Mouse (Mus musculus) cerebellum, postnatal 36 days (tissue): ENCODE measurements at regions not wholly inside any gene's neighbourhood (a gene's known extent, or its start where the extent isn't known, plus 50 kb on each side); places are given as distances from the start of the nearest gene placed in this dataset.
"Not testable (repeated sequence)": the region's sequence is repeated elsewhere in the genome, so short reads cannot be mapped to it uniquely, and the experiment has no call there.

Experiments used
- DNase-seq, 2 experiments: peaks; one replicate each; pipeline ENCODE4 v3.0.0; 2021 to 2022; ENCODE audit warnings: mixed read lengths in 2 of 2

DNA sequence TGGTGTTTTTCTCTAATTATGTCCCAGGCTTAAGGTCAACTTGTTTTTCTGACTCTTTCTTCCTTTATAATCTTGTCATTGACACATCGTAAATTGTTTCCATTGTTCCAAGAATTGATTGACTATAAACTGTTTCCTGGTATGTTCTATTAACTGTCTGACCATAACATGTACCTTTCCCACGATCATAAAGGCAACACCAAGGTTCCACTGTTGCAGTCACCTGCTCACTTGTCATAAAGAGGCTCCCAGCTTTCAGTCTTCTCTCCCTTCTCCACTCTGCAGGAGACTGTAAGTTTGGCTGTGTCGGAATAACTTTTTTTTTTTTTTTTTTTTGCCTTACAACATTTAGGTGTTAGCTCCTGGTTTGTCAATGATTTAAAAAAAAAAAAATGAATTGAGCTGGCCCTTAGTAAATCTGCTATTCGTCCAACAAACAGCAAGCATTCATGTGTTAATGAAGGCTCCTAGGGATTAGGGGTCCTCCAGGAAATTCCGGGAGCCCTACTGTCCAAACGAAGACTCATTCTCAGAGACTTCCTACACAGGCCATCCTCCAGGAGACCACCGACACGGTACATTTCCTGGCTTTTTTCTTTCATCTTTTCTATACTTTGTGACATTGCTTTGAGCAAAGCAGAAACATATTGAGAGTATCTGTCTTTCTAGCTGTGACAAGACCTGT is 122.2 kb upstream of the Trim24 start:
- DNase-seq, result no peak

DNA sequence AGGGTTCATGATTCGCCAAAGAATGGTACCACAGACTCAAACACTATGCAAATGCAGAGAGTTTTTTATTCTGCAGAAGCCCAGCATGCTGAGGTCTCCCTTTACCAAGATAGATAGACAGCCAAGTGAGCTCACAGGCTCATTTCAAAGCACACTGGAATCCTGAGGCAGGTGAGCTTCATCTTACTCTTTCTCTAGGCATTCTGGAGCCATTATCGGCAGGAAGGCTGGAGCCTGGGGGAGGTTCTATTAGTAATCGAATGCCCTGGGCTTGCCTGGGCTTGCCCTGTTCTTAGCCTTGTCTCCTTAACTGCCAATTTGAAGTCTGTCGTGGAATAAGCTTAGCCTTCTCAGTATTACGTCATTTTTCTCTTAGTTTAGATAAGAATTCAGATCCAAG is 121.6 kb upstream of the Trim24 start:
- no peak for DNase-seq

DNA sequence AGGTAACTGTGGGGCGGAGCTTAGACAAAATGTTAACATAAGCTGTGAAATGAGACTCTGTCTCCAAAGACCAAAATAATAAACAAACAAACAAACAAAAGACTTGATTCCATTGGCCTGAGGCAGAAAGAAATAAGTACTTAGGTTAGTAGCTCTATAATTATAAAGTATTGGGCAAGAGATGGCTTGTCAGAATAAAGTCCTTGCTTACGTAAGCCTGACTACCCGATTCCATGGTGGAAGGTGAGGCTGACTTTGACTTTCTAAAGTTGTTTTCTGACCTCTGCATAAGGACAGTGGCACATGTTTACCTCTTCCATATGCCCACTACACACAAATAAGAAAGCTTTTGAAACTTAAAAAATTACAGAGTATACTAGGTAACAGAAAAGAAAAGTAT is 120.3 kb upstream of the Trim24 start:
- DNase-seq, result no peak

DNA sequence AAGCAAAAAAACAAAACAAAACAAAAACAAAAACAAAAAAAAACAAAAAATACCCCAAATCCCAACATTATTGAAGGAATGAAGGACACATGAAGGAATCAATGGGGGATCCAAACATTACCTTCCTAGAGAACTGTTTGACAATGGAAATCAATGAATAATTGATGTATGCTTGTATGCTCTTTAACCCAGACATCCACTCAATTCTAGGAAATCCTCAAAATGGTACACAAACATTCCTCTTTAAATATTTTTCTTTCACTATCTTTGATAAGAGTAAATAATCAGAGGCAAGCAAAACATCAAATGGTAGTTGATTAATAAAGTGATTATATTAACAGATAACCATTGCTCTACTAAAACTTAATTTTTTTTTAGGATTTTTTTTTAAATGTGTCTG is 118.9 kb upstream of the Trim24 start:
- DNase-seq, result no peak

DNA sequence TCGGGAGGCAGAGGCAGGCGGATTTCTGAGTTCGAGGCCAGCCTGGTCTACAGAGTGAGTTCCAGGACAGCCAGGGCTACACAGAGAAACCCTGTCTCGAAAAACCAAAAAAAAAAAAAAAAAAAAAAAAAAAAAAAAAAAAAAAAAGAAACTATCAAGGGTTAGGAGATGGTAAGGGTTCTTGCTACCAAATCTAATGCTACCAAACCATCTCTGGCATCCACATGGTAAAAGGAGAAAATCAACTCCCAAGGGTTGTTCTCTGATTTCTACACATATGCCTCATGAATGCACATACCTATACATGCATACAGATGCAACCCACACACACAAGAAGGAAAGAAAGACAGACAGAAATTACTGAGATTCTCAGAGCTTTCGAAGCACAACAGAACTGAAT is 109.6 kb upstream of the Trim24 start:
- DNase-seq, result not testable (repeated sequence)

DNA sequence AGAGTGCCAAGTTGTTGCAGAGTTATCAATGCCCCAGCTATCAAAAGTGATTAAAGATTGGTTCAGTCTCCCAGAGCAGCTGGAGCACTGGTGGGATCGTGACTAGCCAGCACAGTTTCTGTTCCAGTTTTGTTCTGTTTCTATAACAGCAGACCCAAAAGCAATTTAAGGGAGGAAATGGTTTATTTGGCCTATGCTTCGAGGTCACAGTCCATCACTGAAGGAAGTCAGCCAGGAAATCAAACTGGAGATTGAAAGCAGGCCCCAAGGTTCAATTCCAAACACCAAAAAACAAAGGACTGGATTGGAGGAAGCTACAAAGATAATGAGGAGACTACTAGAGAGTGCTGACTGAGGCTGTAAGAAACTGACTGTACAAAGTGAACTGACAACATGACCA is 107.6 kb upstream of the Trim24 start:
- DNase-seq, result no peak

DNA sequence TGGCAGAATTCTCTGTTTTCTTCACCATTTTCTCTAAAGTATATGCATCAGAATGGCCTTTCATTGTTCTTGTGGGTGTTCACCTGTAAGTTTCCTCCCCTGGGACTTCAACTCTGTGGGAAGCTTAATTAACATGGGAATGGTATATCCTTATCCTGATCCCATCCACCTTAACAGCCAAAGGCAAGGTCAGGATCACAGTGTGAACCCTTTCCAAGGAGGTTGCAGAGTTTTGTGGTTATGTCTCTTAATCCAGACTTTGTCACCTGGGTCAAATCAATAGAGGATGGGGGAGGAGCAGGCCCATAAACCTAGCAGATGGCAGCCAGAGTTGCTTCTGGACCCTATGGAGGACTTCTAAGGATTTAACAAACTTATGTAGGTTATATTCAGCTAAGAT is 102.9 kb upstream of the Trim24 start:
- DNase-seq, result no peak

DNA sequence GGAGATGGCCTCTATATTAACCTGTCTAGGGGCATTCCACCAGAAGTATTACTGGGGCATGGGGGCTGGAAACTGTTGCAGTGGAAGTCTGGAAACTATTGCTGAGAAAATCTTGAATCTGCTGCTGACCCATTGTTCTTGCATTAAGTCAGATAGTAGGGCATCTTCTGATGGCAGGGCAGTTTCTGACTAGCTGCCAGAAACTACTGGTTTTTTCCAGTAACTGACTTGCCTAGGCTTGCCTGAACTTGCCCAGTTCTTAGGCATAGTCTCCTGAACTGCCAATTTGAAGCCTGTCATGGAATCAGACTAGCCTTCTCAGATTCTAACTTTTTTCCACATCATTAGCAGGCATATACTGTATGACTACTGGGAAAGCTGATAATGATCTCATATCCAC is 97.3 kb upstream of the Trim24 start:
- DNase-seq, result no peak

DNA sequence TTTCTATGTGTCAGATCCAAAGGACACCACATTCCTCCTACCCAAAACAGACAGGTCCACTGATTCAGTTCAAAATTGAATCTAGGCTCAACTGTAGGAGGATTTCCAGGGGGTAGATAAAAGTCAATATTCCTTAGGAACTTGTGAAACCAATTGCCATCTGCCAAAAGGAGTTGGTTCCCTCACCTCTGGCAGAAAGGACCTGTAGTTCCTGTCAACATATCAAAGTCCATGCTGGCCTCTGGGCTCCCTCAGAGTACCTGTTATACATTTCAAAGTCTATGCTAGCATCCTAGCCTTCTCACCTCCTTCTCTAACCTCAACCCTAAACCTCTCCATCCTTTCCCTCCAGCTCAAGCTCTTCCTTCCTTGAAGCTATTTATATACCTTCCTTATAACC is 95.5 kb upstream of the Trim24 start:
- DNase-seq, result no peak

DNA sequence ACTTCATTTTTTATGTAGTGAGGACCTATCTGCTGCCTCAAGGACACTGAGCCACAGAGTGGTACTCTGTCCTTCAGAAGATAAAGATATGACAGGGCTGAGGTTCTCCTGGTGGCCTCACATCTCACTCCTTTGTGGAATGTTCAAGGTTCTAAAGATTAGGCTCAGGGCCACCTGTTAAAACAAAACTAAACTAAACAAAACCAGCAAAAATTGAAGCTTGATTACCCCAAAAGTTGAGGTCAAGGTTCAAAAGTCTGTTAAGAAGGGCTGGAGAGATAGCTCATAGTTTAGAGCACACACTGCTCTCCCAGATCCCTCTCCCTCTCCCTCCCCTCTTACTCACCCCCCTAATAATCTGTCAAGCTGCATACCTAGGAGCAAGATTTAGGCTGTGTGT is 90.7 kb upstream of the Trim24 start:
- DNase-seq, result no peak

DNA sequence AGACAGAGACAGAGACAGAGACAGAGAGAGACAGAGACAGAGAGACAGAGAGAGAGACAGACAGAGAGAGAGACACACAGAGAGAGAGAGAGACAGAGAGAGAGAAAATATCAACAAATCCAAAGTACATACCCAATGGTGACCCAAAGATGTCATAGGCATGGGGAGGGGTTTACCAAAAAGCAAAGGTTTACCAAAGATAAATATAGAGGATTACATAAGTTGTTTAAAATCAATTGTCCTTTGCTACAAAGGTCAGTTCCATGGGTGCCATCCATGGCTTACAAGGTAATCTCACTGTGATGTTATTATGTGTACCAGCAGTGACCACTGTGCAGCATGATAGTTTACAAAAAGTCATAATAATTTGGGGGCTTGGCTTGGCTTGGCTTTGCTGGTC is 88.7 kb upstream of the Trim24 start:
- no peak for DNase-seq

DNA sequence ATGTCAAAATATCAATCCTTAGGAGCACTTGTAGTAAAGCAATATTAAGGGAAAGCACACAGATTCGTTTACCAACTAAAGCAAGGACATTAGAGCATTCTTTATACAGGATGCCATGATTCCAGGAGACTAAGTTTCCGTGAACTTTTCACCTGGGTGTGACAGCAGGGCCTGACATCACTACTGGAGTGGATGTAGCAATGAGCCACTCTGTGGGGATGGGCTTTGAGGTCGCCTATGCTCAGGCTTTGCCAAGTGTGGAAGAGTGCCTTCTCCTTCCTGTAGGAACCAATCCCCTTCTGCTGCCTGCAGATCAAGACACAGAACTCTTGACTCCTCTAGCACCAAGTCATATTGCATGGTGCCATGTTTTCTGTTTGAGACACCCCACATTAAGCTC is 85.3 kb upstream of the Trim24 start:
- DNase-seq, result not testable (repeated sequence)

DNA sequence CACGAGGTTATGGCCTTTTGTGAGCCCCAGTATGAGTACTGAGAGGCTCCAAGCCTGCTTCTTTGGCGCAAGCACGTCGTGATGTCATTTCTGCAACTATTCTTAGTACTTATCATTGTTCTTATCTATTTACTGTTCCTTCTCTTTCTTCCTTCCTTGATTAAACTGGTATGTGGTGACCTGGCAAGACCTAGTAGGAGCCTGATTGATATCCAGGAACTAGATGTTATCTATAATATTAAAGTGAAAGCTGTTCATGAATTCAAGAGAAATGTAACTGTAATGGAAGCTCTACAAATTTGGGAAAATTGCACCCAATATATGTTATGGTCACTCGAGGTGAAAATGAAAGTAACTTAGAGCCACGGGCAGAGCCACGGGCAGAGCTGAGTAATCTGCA is 84.9 kb upstream of the Trim24 start:
- DNase-seq, result no peak

DNA sequence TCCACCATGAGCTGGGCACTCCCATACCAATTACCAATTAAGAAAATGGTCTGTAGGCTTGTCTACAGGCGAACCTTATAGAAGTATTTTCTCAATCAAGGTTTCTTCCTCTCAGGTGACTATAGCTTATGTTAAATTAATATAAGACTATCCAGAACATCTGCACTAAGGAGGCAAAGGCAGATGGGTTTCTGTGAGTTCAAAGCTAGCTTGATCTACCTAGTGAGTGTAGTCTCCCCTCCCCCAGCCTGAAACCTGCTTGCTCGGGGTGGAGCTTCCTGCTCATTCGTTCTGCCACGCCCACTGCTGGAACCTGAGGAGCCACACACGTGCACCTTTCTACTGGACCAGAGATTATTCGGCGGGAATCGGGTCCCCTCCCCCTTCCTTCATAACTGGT is 82.8 kb upstream of the Trim24 start:
- not testable (repeated sequence) for DNase-seq

DNA sequence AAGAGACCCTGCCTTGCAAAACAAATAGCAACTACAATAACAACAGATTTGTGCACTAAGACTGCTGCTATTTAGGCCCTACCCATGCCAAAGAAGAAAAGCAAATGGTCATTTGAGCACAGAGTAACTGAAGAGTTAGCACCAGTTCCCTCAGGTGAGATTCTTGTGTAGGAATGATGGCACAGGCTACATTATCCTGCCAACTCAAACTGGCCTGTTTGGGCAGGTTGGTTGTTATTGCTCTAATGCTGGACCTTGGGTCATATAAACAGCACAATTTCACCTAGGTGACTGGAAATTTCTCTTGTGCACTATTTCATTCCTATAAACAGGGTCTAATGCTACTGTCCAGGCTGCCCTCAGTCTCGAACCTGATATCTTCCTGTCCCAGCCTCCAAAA is 79.7 kb upstream of the Trim24 start:
- DNase-seq, result no peak

DNA sequence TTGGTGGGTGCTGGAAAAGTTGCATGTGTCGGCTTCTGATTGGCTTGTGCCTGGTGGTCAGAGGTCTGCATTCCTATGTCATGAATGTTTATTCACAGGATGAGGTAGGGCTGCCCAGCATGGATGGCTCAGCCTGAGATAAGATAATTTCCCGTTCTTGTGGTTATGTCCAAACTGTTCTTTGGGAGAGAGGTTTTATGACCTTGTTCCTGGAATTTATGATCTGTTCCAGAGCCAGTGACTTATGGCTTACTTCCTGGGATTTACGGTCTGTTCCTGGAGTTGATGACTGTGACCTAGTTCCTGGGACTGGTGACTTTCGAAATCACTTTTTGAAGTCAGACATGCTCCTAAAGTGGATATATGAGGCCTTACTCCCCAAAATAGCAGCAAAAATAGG is 76.4 kb upstream of the Trim24 start:
- DNase-seq, result no peak

DNA sequence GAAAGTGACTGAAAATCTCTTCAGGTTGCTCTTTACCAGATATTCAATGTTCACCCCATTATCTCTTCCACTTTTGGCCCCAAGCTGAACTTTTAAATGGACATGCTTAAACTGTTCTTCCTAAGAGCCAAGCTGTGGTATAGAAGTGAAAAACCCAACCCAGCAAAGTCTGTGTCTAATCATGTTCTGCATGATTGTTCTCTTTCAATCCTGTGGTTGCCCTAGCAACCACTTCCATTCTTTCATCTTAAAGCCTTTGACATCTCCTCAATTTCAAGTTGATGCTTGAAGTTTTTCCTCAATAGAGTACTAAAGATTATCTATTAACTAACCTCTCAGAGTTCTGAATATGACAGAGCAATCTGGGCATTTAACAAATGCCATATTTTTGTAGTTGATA is 75.6 kb upstream of the Trim24 start:
- no peak for DNase-seq

DNA sequence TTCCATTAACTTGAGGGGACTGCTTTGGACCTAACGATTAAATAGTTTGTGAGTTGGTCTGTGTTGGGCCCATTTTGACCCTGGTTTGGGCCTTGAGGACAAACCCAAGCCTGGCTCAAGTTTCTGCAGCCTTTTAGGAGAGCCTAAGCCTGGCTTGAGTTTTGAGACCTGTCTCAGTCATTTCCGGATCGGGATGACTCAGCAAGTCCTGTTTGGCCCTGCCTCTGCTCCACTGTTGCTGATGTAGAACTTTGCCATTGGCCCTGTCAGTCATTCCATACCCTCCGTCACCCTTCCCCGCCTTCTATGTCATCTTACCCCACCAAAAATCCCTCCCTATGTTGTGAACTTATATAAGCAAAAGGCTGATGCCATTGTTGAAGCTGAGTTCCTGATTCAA is 67.4 kb upstream of the Trim24 start:
- no peak for DNase-seq

DNA sequence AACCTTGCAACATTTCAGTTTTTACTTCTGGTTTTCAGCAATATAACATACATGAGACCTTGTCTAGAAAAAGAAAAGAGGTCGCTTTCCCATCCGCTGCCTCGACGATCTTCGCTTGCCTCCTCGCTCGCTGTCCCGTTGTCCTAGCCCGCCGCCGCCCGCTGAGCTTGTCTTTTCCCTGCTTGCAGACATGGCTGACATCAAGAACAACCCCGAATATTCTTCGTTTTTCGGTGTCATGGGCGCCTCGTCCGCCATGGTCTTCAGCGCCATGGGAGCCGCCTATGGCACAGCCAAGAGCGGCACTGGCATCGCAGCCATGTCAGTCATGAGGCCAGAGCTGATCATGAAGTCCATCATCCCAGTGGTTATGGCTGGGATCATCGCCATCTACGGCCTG is 64.7 kb upstream of the Trim24 start:
- DNase-seq, result not testable (repeated sequence)

DNA sequence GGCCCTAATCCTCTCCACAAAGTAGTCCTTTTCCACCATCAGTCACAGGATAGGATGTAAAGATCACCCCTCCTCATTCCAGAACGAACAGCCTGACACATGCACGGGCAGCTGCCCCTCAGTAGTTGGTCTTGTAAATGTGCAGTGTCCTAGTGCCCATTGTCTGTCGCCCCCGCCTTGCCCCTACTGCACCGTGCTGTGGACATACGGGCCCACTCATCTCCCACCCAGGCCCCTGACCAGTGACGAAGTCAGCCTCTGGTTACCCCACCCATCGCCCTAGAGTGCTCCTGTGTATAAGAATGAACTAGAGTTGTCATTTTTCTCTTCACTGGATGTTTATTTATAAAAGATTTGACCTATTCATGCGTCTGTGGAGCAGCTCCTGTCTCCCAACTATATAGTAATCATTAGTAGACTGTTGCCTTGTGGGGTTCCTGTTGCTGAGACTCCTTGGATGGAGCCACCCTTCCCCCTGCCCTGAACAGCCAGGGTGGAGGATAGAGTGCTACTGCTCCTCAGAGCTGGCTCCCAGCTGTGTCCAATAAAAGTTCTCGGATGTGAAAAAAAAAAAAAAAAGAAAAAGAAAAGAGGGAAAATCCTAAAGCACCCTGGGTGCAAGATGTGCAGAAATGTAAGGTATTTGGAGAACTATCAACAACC is 64.0 kb upstream of the Trim24 start:
- DNase-seq, result not testable (repeated sequence)

DNA sequence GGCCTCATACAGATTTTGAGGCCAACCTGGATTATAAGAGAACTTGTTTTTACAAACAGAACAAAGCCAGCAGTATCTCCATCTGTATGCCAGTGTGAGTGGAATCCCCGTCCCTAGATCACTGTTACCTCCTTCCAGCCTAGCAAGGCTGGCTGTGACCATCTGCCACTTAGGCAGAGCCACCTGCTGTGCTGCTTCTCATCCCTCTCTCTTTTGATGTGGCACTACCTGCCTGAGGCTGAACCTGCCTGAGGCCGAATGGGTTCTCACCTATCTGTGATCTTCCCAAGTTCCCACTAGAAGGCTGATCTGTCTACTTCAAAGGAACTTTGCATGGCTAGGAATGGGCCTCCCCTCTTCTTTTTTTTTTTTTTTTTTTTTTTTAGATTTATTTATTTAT is 55.4 kb upstream of the Trim24 start:
- DNase-seq, result peak; percentile 11 to 29
